Mouse (Mus musculus) embryonic facial prominence, embryonic 14.5 days (tissue): ENCODE data around the gene Gal3st2. TPM values are rescaled to one million over a fixed set of nuclear protein-coding genes. Genes with fewer than 3 reads are reported as not detected.
"Not testable (repeated sequence)": the region's sequence is repeated elsewhere in the genome, so short reads cannot be mapped to it uniquely, and the experiment has no call there.

ENCODE experiments used
- ATAC-seq: fragments of 200-750 bp; cut with Nextera tagmentation; 2 replicates; pipeline ENCODE4 v1.8.0; 2017; ENCODE audit warnings: low read depth, moderate number of reproducible peaks, moderate TSS enrichment
- DNase-seq: peaks from one replicate; pipeline ENCODE4 v3.0.0-alpha.2; 2015; ENCODE audit warnings: low spot score
- H3K27ac ChIP-seq: fragments of 300-500 bp; sonication (generic); replicated peaks from 2 replicates; pipeline ENCODE4 v1.5.1; 2014; ENCODE audit warnings: low read depth, mild to moderate bottlenecking, low read length, moderate library complexity
- H3K27me3 ChIP-seq: fragments of 300-500 bp; sonication (generic); replicated peaks from 2 replicates; pipeline ENCODE4 v1.6.1; 2014; ENCODE audit warnings: low read length; ENCODE audit not compliant: control insufficient read depth, insufficient read depth
- H3K36me3 ChIP-seq: fragments of 300-500 bp; sonication (generic); 2 replicates; pipeline ENCODE4 v1.6.1; 2014; ENCODE audit warnings: low read length, mixed read lengths; ENCODE audit not compliant: control insufficient read depth, insufficient read depth
- H3K4me1 ChIP-seq: fragments of 300-500 bp; sonication (generic); 2 replicates; pipeline ENCODE4 v1.6.1; 2014; ENCODE audit warnings: antibody characterized with exemption, low read length; ENCODE audit not compliant: control insufficient read depth, insufficient read depth
- H3K4me2 ChIP-seq: fragments of 300-500 bp; sonication (generic); 2 replicates; pipeline ENCODE4 v1.6.1; 2014; ENCODE audit warnings: low read depth, mild to moderate bottlenecking, low read length, moderate library complexity, mixed read lengths
- H3K4me3 ChIP-seq: fragments of 300-500 bp; sonication (generic); 2 replicates; pipeline ENCODE4 v1.5.1; 2014; ENCODE audit warnings: low read depth, mild to moderate bottlenecking, low read length
- H3K9ac ChIP-seq: fragments of 300-500 bp; sonication (generic); 2 replicates; pipeline ENCODE4 v1.6.1; 2014; ENCODE audit warnings: low read depth, mild to moderate bottlenecking, low read length, moderate library complexity, mixed read lengths
- H3K9me3 ChIP-seq: fragments of 300-500 bp; sonication (generic); 2 replicates; pipeline ENCODE4 v1.6.1; 2016; ENCODE audit warnings: low read length; ENCODE audit not compliant: control insufficient read depth
- WGBS: fragments of 180-500 bp; shearing (Covaris S2); extraction: QIAGEN DNeasy Blood & Tissue Kit; methylation state at CpG from one replicate; pipeline ENCODE4 v1.1.7; 2014; 5-methylcytosine and 5-hydroxymethylcytosine counted together
- polyA plus RNA-seq: library from polyadenylated mRNA; unstranded; fragments of >200 nt; fragmentation: Nextera tagmentation; extraction: Ambion mirVana; gene quantifications from 2 replicates; pipeline ENCODE4 v1.2.1, GENCODE M21; 2014

Gal3st2 gene
- polyA plus RNA-seq: 0.71 TPM in 1 of 2 replicates, not detected in the other

GRCm38 (mm10) chr1:93861048-93861447 lies at the start of gene Gal3st2:
TSS of gene Gal3st2 (plus strand) at chr1:93861306.
- 56% methylated on average over 2 of the region's 2 CpGs for WGBS
- H3K4me3 ChIP-seq, DNase-seq, H3K9me3 ChIP-seq, H3K36me3 ChIP-seq, H3K9ac ChIP-seq, H3K27ac ChIP-seq, H3K4me2 ChIP-seq, H3K4me1 ChIP-seq, H3K27me3 ChIP-seq: not testable (repeated sequence)
- peak; percentile 47; the same call in 1 of the 2 replicates for ATAC-seq

GRCm38 (mm10) chr1:93811495-93812039 lies 49.5 kb upstream of the Gal3st2 start:
- WGBS: 90% methylated on average over 8 of the region's 8 CpGs
- Histone ChIP-seq H3K4me3 (no peak overlapping the region), H3K36me3 (peaks cover 90% of the 10 kb centered on the region), H3K9ac (no peak overlapping the region), H3K27ac (no peak overlapping the region), H3K4me1 (no peaks in the 10 kb centered on the region), H3K4me2 (no peak overlapping the region), H3K27me3 (no peaks in the 10 kb centered on the region), H3K9me3 (no peaks in the 10 kb centered on the region)
- DNase-seq: no peak
- ATAC-seq: no peak

GRCm38 (mm10) chr1:93817823-93818532 lies 43.1 kb upstream of the Gal3st2 start:
- Histone ChIP-seq H3K4me3 (no peak overlapping the region), H3K9ac (no peak overlapping the region), H3K36me3 (peaks cover 89% of the 10 kb centered on the region), H3K27ac (no peak overlapping the region), H3K4me1 (no peaks in the 10 kb centered on the region), H3K27me3 (no peaks in the 10 kb centered on the region), H3K9me3 (no peaks in the 10 kb centered on the region), H3K4me2 (no peak overlapping the region)
- no peak for ATAC-seq
- DNase-seq: no peak
- WGBS: 93% methylated on average over 8 of the region's 8 CpGs

DNA sequence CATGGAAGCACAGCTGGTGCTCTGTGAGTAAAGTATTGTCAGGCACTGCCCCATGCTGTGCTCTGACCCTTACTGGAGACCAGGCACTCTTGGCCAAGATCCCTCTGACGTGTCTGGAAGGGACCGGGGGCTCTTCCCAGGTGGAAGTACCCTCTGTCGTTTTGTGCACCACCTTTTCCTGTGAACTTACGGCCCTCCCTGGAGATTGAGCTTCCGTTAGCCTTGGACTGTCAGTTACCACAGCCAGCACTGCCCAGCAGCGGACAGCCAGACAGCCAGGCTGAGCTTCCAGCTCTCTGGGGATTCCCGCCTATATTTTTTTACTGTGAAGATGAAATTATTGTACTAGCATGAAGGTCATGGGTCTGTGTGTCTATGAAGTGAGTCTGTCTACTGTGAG lies 42.4 kb upstream of the Gal3st2 start:
- no peaks in the 10 kb centered on the region for H3K4me1 ChIP-seq
- ATAC-seq (no peak), DNase-seq (no peak)
- H3K27ac ChIP-seq: no peak overlapping the region
- H3K4me3 ChIP-seq: no peak overlapping the region
- peaks cover 81% of the 10 kb centered on the region for H3K36me3 ChIP-seq
- H3K27me3 ChIP-seq: no peaks in the 10 kb centered on the region
- H3K4me2 ChIP-seq: no peak overlapping the region
- no peaks in the 10 kb centered on the region for H3K9me3 ChIP-seq
- H3K9ac ChIP-seq: no peak overlapping the region
- 89% methylated on average over 7 of the region's 7 CpGs for WGBS

GRCm38 (mm10) chr1:93823796-93824495 lies 37.2 kb upstream of the Gal3st2 start:
- Histone ChIP-seq H3K9me3 (no peaks in the 10 kb centered on the region), H3K4me2 (peak overlapping the region; percentile 72; the same call in 1 of the 2 replicates), H3K36me3 (peaks cover 29% of the 10 kb centered on the region), H3K4me3 (no peak overlapping the region; the same call in 1 of the 2 replicates), H3K27ac (peak overlapping the region; percentile 95; the same call in 1 of the 2 replicates), H3K9ac (no peak overlapping the region), H3K4me1 (0 out of 2 replicates have a peak, but pooled peaks cover 4% of the 10 kb centered on the region), H3K27me3 (no peaks in the 10 kb centered on the region)
- ATAC-seq (no peak), DNase-seq (no peak)
- 75% methylated on average over 3 of the region's 3 CpGs for WGBS

- Histone ChIP-seq H3K36me3 (peaks cover 22% of the 10 kb centered on the region), H3K4me1 (0 out of 2 replicates have a peak, but pooled peaks cover 4% of the 10 kb centered on the region), H3K9ac (peak within 1 kb of the TSS; percentile 78), H3K27ac (peak within 1 kb of the TSS; percentile 95), H3K4me2 (peak within 1 kb of the TSS; percentile 72), H3K4me3 (peak within 1 kb of the TSS; percentile 60), H3K27me3 (no peaks in the 10 kb centered on the region), H3K9me3 (no peaks in the 10 kb centered on the region)
- ATAC-seq: no peak
- 9% methylated on average over 10 of the region's 10 CpGs for WGBS
- no peak for DNase-seq
Observed at GRCm38 (mm10) chr1:93824609-93825008, 36.5 kb upstream of the Gal3st2 start, which contains the start of gene D2hgdh. TSS of gene D2hgdh (plus strand) at chr1:93824909.

DNA sequence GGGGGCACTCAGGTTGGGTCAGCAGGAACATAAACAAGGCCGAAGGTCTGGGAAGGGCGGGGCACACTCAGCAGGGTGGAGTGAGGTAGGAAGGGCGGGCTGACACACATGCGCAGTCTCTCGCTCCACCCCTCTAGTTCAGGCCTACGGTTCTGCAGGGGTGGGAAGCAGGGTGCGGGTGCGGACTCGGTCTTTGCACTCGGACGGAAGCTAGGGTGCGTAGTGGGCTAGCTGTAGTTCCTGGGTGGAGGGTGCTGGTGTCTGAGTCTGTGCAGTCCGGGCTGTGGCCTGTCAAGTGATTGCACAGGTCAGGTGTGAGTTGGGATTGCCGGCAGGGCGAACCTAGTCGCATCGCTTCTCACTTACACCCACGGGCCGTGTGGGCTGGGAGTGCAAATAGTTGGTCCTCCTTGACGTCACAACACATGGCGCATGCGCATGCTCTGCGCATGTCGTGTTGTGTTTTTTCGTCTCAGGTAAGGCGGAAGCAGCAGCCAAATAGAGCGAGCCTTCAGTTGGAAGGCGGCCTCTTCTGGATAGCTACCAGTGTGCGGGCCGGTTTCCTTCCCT lies 35.9 kb upstream of the Gal3st2 start:
- Histone ChIP-seq H3K36me3 (peaks cover 21% of the 10 kb centered on the region), H3K4me2 (peak overlapping the region; percentile 72), H3K9me3 (no peaks in the 10 kb centered on the region), H3K27ac (peak overlapping the region; percentile 95), H3K4me1 (0 out of 2 replicates have a peak, but pooled peaks cover 4% of the 10 kb centered on the region), H3K9ac (peak overlapping the region; percentile 78), H3K4me3 (peak overlapping the region; percentile 60), H3K27me3 (no peaks in the 10 kb centered on the region)
- under 1% methylated on average over 23 of the region's 30 CpGs for WGBS
- peak; percentile 98 for ATAC-seq
- DNase-seq: peak; percentile 98

DNA sequence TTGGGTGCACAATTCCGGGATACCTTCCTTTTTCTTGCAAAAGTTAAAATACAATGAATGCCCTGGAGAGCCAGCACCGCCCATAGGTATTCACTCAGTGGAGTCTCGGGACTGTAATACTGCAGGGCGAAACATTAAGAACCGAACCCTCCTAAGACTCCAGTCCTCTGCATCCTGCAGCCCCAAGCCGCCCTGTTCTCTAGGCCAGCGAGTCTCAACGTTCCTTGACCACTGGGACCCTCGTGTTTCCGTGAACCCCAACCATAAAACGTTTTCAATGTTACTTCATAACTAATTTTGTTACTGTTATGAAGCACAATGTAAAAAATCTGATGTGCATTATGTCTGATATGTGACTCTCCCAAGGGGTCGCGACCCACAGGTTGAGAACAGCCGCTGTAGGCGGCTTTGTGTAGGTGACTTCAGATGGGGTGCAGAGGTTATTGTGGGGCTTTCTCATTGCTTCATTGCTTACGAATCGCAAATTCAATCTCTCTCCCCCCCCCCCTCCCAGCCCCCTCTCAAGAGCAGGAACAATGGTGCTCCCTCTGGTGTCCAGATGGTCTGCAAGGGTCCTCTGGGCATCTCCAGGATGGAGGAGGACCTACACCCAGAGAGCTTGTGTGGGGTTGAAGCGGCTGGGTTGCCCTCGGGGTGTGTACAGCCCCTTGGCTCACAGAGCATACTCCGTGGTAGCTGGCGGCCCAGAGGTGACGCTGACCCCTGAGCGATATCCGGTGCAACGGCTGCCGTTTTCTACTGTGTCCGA lies 35.2 kb upstream of the Gal3st2 start:
- Histone ChIP-seq H3K4me1 (0 out of 2 replicates have a peak, but pooled peaks cover 4% of the 10 kb centered on the region), H3K27ac (peak overlapping the region; percentile 95), H3K9me3 (no peaks in the 10 kb centered on the region), H3K36me3 (peaks cover 15% of the 10 kb centered on the region), H3K4me2 (peak overlapping the region; percentile 72), H3K27me3 (no peaks in the 10 kb centered on the region), H3K9ac (peak overlapping the region; percentile 78), H3K4me3 (peak overlapping the region; percentile 60)
- ATAC-seq (no peak), DNase-seq (no peak)
- WGBS: 40% methylated on average over 27 of the region's 27 CpGs
